Mouse (Mus musculus) MN1 (cell line): ENCODE data around the gene Trpv2.

Experiments
- DNase-seq: peaks from one replicate; pipeline ENCODE4 v3.0.0-alpha.2; 2016; ENCODE audit warnings: low spot score

The Trpv2 gene

DNA sequence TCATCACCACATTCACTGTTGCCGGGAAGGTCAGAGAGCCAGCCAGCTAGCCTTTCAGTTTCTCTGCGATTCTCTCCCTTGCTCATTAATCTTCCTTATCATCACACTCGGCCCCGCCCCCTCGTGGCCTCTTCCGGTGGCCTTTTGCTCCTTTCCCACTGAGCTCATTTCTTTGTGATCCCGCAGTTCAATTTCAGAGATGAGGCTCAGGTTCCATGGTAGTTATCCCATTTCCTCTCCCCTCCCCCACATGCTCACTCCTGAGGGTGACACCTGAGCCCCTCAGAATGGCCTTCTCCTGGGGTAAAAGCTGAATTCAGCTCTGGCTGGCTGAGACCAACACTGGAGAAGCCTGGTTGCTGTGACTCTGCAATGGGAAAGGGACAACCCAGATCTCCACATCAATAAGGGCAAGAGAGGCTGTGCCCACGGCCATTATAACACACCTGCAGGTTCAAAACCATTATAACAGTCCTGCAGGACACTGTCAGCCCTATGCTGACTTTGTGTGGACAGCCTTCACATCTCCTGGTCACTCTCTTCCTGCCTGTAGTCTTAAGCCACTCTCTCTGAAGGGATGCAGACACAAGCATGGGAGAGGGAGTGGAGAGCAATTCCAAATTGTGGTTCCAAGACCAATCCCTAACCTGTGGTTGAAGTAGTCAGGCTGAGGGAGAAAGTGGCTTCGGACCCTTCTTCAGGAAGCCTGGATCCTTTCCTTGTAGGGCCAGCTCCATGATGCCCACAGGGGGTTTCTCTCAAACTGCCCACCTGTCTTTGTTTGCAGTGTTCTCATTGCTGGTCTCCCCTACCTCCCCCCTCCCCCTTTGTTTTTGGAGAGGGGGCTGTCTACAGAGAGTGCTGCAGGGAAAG lies 55.3 kb downstream of the Trpv2 start:
- DNase-seq = peak; percentile 46

- no peak for DNase-seq
Observed at GRCm38 (mm10) chr11:62630225-62630821, 56.0 kb downstream of the Trpv2 start.

- no peak for DNase-seq
Observed at GRCm38 (mm10) chr11:62631138-62631537, 56.9 kb downstream of the Trpv2 start.

GRCm38 (mm10) chr11:62635406-62635805 lies 61.1 kb downstream of the Trpv2 start:
- DNase-seq = no peak

DNA sequence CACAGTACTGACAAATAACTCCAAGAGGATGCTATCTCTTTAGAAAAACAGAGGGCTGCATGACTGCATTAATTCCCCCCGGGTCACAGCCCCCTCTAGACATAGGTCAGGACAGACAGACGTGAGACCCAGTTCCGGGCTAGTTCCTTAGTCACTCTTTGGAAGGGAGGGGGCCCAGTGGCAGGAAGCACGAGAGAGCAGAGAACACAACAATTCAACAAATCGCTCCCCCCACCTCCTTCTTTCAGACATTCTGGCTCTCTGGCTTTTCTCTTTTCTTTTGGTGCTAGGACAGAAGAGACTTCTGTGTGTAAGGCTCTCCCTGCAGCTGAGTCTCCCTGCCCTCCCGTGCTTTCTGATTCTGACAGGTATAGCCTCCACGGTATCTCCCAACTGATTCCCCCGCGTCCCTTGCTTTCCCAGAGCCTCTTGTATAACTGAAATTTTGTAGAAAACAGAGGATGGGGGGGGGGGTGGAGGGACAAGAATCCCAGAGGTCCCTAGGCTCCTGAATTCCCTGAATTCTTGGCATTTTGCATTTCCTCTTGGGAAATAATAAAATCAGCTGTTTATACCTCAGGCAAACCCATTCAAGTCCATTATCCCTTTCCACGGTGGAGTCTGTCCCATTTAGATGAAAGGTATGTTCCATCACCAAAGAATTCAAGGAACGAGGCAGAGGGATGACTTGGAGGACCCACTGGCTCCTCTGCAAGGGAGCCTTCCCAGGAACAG lies 62.0 kb downstream of the Trpv2 start:
- DNase-seq = no peak

DNA sequence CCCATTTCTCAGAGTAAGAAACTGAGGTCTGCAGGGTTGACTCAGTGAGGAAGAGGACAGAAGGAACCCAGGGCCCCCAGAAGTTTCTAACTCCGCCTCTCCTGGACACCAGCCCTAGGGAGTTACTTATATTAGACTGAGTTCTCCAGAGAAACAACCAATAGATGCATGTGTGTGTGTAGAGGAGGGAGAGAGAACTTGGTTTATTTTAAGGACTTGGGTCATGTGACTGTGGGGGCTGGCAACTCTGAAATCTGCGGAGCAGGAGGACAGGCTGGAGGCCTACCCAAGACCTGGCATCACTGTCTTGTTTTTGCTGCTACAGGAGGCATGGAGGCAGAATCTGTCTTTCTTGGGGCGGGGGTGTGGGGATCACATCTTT lies 62.5 kb downstream of the Trpv2 start:
- DNase-seq = no peak

DNA sequence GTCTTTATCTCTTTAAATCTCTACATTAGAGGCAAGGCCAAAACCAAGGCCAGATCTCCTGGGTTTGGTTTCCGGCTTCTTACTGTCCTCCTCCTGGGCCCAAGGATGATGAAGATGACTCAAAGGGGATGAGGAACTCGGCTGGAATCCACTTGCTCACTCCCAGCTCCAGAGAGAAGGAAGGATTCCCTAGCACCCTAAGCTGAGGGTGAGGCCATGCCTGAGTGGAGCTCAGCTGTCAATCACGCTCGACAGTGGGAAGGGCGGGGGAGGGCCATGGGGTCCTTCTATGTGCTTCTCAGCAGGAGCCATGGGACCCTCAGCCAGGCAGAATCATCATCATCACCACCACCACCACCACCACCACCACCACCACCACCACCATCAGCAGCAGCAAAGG lies 63.1 kb downstream of the Trpv2 start:
- no peak for DNase-seq

DNA sequence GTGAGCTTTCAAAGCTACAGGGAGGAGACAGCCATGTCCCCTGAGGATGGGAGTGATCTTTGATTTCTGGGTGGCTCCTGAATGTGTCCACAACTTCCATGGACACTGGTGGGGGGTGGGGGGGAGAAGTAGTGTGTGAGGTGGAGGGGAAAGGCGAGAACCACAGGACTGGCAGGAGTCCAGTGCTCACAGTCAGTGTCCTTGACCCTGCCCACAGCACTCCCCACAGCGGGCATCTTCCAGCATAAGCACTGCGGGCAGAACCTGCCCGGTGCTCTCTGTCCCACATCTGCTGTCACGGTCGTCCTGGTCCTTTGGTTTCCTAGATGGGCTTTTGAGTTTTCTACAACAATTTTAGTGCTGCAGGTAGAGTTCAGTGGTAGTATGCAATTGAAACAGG lies 63.5 kb downstream of the Trpv2 start:
- no peak for DNase-seq

DNA sequence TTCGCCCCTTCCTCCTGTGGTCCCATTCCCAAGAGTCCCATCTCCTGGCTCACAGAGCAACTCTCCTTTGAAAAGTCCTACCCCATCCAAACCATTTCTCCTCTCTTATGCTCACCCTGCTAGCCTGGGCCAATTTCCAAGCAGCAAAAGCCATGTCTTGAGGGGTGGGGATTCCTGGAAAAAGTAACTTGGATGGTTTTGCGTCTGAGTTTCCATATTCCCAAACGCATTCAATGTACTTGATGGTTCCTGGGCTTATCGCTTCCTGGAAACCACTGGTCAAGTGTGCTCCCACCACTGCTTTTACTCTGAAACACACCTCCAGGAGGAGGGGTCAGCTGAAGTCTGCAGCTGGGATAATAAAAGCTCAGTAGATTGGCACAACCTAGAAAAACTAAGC lies 64.1 kb downstream of the Trpv2 start:
- no peak for DNase-seq

- no peak for DNase-seq
Observed at GRCm38 (mm10) chr11:62640378-62640777, 66.1 kb downstream of the Trpv2 start.

- no peak for DNase-seq
Observed at GRCm38 (mm10) chr11:62642023-62642844, 67.9 kb downstream of the Trpv2 start.

DNA sequence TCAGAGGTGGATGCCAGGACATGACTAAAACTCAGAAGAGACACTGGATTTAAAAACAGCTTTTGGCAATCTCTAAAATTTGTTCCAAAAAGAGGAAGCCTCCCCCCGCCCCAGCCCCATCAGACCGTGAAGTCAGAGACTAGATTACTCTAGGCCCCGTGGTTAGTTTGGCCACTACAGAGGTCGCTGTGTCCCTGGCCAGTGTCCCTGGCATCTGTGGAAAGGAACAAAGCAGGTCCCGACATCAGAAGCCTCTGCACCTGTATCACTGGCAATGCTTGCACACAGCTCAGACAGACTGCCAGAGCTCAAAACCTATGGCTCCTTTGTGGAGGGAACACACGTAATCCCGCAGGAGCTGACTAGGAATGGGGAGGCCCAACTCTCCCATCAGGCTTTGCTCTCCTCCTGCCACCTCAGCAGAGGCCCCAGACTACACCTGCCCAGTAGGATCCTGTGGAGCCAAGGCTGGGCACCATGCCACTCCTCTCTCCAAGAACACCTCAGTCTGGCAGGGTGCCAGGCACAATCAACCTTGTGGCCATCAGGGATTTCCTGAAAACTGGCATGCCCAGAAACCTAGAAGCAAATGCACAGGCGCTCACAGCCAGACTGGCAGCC lies 68.8 kb downstream of the Trpv2 start:
- peak; percentile 23 for DNase-seq

GRCm38 (mm10) chr11:62643681-62644363 lies 69.5 kb downstream of the Trpv2 start:
- DNase-seq = no peak

GRCm38 (mm10) chr11:62644602-62645336 lies 70.5 kb downstream of the Trpv2 start:
- no peak for DNase-seq

- no peak for DNase-seq
Observed at GRCm38 (mm10) chr11:62645337-62645675, 71.0 kb downstream of the Trpv2 start.

DNA sequence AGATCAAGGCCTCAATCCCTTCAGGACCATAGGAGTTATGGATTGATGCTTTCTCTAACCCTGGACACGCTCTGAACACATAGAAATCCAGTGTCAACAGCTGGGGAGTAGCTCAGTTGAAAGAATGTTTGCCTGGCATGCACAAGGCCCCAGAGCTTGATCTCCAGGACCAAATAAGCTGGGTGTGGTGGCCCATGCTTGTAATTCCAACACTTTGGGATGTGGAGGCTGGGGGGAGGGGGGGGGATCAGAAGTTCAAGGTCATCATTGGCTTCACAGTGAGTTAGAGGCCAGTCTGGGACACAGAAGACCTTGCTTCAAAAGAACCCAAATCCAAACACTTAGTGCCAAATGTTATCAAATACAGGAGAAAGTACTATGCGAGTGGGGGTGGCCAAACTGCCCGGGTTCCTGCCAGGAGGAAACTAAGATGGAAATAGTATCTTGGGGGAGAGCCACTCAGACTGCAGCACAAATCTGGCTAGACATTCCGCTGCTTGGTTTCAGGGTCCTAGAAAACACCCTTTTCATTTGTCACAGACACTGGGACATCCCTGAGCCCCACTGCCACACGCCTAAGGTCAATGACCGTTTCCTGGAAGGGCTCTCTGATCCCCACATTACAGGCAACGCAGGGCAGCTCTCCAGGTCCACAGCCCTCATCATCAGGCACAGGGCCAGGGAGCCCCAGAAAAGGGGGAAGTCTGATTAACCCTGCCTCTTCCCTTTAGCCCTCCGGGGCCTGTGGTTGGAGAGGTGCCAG lies 71.6 kb downstream of the Trpv2 start:
- DNase-seq = no peak

DNA sequence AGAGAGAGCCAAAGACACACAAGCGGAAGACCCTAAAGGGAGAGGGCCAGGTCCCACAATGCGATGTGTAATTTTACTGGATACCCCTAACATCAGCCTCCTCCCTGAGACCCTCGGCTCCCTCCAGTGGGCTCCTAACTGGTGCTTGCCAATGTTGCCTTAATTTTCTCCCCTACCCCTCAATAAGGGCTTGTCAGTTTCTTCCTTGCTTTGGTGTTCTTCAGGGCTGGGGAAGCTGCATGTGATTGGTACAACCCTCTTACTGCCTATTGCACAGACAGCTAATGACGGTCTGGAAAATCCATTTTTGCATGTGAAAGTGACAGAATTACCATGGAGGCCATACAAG lies 72.2 kb downstream of the Trpv2 start:
- DNase-seq = no peak

DNA sequence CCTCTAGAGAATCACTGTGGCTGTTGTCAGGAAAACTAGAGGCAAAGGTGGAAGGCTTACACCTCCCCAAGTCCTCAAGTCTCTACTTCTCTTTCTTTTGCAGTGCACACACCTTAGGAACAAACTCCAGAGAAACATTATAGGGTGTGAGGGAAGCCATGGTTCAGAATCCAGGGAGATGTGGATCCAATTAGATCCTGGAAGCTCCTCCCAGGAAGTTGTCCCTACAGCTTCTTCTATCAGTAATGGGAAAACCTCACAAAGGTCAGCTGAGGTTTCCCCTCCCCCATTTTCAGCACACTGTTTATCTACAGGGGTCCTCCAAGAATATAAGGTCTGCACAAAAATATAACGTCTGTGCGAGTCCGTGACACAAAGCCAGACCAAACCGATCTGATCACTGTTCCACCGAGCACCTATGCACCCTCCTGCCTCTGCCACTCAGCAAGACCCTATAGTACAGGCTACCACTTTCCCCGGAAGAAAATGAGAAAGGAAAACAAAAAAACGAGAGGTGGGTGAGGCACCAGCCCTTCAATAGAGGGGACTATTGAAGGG lies 72.8 kb downstream of the Trpv2 start:
- DNase-seq = no peak
